Mouse (Mus musculus) urinary bladder, adult 2 months (tissue): ENCODE results near the gene Anln. TPM values are rescaled to one million over a fixed set of nuclear protein-coding genes. Genes with fewer than 3 reads are reported as not detected.

ENCODE experiments used
- DNase-seq: peaks from one replicate; pipeline ENCODE4 v3.0.0; 2022; ENCODE audit warnings: low spot score
- polyA plus RNA-seq: library from polyadenylated mRNA; depleted of rRNA; stranded (reverse); fragments of >200 nt; gene quantifications from 2 replicates; pipeline ENCODE4 v1.2.3, GENCODE M21; 2012

Anln gene
- polyA plus RNA-seq, 1 experiment = 5.2 TPM

DNA sequence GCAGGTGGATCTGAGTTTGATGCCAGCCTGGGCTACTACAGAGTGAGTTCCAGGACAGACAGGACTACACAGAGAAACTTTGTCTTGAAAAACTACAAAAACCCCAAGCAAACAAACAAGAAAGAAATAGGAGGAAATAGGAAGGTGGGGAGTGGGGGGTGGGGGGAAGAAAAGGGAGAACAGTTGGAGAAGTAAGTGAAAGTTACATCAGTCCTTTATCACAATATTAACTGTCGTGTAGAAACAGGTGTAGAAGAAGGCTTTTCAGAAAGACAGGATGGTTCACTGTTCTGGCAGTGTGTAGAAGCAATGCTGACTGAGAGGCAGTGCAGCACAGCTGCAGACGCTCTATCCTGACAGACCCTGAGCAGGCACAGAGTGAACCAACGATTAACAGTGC lies 14.0 kb upstream of the Anln start:
- DNase-seq = no peak

DNA sequence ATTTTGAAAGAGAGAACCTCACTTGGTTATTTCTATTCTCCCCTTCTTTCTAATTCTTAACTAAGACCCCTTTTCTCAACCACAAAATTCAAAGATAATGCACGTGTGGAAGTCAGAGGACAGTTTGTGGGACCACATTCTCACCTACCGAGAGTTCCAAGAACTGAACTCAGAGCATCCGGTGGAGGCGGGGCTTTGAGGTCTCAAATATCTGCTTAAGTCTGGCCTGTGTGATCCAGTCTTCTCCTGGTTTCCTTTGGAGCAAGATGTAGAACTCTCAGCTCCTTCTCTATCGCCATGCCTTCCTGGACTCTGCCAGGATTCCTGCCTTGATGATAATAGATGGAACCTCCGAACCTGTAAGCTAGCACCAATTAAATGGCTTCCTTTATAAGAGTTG lies 13.0 kb upstream of the Anln start:
- DNase-seq = no peak

DNA sequence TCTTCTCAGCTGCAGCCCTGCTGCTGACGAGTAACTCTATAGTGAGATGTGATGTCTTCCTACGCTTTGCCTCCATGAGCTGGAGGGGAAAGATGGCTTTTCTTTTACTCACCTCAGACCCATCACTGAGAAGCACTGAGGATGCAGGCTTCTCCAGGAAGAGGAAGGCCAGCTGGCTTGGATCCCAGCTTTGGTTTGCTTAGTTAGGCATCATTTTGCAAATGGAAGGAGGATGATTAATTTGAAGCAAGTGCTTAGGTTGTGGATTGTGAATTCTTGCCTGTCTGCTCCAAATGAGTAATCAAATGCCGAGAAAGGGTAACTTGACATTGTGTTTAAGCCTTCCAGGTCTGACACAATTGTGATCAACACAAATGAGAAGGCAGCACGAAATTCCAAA lies 10.0 kb upstream of the Anln start:
- no peak for DNase-seq

DNA sequence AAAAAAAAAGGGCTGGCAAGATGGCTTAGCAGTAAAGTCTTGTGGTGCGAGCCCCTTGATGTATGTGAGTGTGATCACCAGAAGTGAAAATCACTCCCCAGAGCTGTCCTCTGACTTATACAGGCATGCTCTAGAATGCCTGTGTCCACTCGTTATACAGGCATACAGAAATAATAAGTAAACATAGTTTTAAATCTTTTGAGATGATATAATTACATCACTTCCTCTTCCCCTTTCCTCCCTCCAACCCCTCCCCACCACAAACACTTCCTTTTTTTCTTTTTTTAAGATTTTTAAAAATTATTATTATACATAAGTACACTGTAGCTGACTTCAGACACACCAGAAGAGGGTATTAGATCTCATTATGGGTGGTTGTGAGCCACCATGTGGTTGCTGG lies 5.7 kb upstream of the Anln start:
- DNase-seq = no peak

DNA sequence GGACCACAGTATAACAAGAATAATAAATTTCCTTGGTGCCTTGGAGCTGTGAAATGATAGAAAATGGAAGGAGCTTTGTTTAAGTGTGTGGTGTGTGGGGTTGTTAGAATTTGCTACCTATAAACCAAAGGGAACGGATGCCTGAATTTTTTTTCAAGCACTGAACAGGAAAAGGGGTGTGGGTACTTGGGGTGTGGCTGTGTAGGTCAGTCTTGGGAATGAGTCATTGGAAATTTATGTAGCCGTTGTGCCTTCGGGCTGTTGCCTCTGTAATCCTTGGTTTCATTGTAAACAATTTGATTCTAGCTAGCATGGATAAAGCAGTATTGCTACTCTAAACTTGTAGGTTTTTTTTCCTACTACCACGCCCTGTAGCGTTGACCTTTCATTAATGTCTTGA lies 1.4 kb upstream of the Anln start:
- DNase-seq = no peak

DNA sequence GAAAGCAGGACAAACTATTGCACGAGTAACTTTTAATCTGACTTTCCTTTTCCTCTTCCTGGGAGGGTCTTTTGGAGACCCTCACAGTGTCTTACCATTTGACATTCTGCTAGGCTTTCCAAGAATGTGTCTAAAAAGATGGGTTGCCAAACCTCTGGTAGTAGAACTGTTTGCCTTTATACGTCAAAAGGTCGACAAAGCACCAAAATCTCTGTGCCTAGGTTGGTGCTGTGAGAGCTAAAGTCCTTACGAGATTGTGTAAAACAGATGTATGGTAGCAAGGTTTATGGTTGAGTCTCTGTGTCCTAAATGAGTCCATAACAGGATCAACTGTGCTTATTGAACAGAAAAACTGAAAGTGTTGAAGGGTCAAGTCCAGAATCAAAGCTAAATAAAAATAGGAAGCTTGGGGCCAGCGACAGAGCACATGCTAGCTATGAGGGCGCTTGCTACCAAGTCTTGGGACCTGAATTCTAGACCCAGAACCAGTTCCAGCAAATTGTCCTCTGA lies 803 bp upstream of the Anln start:
- DNase-seq = no peak

DNA sequence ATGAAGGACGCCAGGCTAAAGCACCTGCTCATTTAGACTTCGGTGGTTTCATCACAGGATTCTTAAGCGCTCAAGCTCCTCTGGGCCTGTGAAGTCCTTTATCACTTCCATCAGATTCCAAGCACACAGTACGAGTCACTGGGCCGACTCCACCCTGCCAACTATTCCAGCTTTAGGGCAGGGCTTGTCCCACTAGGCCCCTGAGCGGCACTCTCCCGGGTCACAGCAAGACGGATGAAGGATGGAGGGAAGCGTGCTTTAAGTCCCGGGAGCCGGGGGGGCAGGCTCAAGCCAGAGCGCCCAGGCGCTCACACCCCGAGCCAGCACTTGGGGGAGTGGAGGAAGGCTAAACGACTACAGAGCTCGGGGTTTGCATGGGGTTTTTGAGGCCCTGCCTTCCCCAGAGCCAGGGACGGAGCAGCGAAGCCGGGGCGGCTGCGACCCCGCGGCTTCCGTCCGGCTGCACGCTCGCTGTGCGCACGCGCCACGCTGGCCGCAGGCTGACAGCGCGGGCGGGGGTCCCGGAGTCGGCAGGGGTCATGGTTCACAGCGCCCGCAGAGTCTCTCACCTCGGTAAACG lies 497 bp downstream of the Anln start:
- DNase-seq = peak; percentile 26

DNA sequence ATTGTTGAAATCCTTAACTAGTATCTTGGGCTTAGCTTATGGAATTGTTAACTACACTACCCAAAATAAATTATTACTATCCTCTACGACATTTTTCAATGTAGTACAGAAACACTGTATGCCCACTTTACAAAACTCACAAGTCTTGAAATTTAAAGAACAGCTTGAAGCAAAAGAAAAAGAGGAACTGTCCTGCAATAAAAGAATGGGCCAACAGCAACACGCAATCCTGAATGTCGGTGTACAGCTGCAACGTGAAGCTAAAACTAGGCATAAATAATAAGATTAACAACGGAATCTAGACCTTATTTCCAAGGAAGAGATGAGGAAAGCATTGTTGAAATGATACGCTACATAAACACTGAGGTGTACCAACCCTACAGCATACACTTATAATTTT lies 1.1 kb downstream of the Anln start:
- no peak for DNase-seq

DNA sequence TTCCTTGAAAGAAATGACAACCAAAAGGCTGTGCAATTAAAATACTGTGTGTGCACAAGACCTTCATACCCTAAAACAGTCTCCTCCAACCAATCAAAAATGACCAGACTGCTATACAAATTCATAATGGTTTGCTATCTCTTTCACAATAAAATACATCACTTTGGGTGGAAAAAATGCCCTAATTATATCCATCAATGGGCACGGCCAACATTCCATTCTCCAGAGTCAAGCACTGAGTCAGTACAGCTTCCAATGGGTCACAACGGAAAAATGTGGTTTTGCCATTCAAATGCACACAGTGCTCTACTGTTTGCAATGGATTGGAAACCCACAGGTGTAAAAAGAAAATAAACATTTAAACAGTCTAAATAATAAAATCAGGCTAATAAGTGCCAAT lies 3.1 kb downstream of the Anln start:
- no peak for DNase-seq

DNA sequence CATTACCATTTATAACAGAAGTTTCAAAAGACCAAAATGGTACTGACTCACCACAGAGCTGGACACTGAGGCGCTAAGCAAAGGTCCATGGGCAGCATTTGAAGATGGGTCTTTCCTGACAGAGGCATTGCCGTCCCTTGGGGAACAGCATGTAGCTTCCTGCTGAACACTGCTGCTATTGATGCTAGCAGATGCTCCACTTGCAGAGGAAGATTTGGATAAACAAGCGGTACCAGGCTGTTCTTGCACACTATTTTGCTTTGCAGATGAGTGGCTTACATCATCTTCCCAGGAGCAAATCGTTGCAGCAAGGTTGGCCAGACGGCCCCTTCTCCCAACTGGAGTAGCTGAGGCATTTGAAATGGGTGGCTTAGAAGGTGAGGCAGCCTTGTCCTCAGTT lies 12.9 kb downstream of the Anln start:
- no peak for DNase-seq

DNA sequence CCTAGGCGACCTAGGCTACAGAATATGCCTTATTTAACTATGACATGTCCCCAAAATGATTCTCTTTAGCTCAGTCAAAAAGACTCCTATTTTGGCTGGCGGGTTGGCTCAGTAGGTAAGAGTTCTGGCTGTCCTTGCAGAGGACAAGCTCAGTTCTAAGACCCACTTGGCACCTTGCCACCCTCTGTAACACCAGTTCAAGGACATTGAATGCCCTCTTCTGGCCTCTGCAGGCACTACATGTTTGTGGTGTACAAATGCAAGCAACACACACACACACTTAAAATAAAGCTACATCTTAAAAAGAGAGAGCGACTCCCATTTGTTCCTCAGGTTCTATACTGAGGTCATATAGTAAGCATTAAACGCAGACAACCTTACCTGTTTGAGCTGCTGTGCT lies 16.2 kb downstream of the Anln start:
- DNase-seq = no peak

DNA sequence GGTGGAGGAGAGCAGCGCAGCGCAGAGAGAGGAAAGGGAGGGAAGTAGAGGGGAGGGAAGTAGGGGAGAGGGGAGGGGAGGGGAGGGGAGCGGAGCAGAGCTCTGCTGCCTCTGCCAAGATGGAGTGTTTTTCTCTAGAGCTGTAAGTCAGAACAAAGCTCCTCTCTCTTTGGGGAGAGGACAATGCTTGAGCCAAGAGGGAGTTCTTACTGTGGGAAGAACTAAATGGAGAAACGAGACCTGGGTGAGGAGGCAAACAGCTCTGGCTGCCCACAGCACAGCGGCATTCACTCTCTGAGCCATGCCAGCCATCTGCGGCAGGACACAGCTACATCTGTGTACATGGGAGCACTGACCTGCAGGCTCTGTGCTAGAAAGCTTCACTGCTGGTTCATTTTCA lies 21.0 kb downstream of the Anln start:
- no peak for DNase-seq

DNA sequence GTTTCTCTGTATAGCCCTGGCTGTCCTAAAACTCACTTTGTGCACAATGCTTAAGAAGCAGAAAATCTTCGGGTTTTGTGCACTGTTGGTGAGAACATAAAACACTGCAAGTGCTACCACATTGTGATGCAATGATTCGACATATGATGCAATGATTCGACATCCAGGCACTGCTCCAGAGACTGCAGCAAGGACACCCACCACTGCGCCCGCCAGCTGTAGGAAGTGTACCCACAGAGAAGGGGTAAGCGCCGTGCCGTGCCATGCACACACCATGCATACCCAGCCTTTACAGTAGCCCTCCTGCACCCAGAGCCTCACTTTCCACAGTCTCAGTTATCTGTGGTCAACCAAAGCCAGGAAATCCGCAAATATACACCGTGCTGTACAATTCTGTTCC lies 22.4 kb downstream of the Anln start:
- no peak for DNase-seq

DNA sequence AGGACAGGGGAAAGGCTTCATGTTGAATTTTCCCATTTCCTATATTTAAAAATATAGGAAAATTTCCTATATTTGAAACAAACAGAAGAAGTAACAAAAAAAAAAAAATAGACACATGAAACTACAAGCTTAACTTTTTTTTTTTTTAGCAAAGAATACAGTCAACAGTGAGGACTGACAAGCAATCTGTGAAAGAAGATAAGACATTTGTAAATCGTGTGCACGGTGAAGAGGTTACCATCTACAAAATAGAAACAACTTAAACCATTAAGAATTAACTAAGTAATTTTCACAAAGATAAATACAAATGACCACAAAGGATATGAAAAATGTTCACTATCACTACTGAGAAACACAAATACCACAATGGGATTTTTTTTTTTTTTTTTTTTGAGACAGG lies 22.8 kb downstream of the Anln start:
- no peak for DNase-seq

DNA sequence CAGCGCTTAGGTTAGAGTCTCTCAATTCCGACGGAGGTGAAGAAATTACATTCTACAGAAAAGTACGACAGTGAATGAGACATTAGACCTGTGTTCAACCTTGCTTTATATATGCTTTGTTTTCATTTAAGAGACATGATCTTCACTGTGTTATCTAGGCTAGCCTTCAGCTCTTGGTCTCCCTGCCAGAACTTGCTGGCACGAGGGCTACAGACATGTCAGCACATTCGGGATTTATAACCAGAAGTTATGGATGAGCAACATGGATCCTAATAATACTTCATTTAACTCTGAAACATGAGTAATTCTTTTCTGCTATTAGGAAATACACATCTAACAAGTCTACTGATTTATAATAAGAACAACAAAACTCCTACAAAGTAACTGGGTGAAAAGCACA lies 28.1 kb downstream of the Anln start:
- DNase-seq = no peak

DNA sequence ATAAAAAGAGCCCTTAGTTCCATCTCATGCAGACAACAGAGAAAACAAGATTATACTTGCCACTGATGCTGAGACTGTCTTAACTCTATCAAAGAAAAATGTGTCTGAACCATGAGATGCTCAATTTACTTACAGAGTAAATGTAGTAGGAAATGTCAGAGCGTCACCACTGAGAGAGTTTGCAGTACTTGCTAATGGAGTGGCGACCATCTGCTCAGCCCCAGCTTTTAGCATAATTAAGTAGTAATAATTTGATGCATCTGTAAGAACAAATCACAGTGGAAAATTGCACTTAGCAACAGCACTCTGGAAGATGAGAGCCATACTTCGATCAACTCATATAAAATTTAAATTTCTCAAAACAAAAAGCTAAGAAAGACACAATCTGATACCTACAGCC lies 33.1 kb downstream of the Anln start:
- DNase-seq = no peak

DNA sequence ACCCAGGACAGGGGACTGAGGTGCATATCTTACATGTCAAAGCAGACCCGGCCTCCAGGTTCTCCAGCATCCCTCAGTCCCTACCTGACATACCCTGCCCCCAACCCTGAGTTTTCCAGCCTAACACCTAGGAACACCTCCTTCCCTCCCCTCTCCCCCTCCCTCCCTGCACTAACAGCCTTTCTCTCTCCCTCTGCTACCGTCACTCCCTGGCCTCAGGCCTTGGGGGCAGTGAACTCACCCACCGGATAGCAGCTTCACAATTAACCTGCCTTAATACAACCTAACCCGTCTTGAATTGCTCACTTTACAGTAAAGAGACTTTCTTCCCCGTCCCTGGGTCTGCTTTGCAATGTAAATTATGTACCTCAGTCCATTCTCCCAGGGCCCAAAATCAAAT lies 35.1 kb downstream of the Anln start:
- DNase-seq = no peak

DNA sequence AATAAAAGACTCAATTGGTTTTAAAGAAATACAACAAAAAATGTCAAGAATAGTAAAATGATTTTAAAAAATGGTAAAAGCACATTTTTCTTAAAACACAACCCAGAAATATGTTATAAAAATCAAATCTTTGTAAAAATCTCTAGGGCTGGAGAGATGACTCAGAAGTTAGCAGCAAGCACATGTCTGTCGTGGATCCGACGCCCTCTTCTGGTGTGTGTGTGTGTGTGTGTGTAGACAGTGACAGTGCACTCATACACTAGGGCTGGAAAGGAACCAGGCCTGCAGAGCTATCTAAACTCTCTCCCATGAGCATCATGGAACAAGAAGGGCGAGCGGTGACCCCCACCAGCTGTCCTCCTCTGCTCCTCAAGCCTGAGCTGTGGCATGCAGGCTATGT lies 35.5 kb downstream of the Anln start:
- DNase-seq = no peak

DNA sequence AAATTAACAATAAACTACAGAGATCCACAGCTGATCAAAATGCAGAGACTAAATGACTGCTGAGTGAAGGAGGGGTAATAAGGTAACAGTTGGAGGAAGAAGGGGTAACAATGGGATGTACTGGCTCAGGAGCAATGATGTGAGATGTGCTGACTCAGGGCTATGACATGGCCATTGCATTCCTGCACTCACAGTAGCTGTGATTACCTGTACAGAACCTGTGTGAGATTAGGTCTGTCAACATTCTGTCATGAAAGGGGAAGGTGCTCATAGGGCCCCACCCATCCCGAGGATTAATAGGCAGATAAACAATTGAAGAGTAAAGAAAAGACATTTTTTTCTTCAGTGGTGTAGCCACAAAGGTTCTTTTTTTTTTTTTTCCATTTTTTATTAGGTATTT lies 48.7 kb downstream of the Anln start:
- DNase-seq = no peak

DNA sequence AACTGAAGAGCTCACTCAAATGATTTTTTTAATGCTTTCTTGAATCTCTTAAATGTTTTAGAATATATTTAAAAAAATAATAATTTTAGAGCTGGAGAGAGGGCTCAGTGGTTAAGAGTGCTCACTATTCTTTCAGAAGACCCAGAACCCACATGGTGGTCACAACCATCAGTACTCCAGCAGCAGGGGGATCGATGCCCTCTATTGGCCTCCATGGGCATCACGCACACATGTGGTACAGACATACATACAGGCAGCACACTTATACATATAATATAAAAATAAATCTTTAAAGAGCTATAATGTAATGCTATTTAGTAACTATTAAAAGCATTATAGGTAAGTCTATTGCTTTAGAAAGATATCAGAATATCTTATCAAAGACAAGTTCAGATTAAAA lies 51.8 kb downstream of the Anln start:
- DNase-seq = no peak

DNA sequence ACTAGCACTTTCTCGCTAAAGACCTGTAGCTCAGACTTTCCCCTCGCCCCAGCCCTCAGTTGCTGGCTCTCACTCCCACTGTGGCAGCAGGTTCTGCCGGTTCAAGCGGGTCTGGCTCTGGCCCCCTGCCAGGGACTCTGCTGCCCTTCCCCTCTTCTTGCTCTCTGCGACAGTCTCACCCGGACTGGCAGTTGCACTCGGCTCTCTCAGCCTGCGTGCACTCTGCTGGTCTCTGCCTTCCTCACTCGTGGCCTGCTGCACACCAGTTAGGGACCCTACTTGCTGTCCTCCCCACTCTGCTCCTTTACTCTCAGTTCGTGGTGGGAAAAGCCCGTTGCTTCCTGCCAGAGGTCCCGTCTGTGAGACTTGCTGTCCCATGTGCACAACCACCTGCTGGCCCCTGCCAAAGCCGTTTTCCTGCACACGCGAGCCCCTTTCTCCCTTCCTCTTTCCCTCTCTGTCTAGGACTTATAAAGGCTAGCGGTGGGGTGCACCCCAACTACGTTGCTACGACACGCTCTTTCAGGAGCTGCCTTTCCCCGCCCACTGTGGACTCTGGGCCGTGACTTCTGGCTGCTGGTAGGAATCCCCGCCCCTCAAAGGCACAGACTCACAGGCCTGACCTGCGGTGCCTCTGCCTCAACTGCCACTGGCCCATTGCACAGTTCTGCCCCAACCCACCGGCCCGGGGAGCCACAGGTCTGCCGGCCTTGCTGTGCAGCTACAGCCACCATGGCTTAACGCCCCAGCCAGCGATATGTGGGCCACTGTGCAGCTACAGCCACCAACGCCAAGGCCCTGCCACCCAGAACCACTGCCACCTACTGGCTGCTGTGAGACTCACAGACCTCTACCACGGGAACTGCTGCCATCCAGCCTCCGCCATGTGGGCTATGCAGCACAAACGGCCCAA lies 61.3 kb downstream of the Anln start:
- DNase-seq = peak; percentile 72

DNA sequence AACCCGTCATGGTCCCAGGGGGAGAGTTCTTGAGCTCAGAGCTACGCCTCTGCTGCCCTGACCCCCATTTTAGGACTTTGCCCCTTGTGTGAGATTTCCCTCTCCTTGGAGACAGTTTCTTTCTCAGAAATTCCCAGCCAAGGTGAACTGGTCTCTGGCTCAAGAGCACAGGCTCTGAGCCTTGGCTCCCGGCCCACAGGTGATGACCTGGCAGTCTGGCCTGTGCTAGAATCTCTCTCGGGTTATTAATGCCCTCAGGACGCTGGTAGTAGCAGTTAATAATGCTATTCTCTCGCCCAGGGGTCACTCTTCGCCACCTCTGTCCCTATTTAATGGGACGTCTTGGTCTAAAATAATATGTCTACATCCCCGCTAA lies 61.9 kb downstream of the Anln start:
- DNase-seq = no peak

DNA sequence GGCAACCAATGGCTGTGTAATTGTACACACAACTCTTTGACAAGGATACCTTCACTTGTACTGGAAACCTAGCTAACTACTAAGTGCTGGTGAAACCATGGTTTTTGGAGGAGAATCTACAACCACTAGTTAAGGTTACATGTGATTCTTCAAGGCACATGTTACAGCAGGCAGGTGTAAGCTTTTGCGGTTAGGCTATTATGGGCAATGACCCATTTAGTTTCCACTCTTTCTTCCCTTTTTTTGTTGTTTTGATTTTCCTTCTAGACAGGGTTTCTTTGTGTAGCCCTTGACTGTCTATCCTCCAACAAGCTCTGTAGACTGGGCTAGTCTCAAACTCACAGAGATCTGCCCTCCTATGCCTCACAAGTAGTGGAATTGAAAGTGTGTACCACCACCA lies 64.4 kb downstream of the Anln start:
- no peak for DNase-seq
